Mouse (Mus musculus) neutrophil, adult 59 days (primary cell): ENCODE results near the gene 1700018B08Rik. TPM values are rescaled to one million over a fixed set of nuclear protein-coding genes. Genes with fewer than 3 reads are reported as not detected.

Source experiments
- total RNA-seq, 2 experiments: library from RNA; stranded (reverse); gene quantifications; 1 replicate in 1 of 2; 2 replicates in 1 of 2; pipeline ENCODE4 v1.2.4; 2023

The 1700018B08Rik gene
- not detected for total RNA-seq

DNA sequence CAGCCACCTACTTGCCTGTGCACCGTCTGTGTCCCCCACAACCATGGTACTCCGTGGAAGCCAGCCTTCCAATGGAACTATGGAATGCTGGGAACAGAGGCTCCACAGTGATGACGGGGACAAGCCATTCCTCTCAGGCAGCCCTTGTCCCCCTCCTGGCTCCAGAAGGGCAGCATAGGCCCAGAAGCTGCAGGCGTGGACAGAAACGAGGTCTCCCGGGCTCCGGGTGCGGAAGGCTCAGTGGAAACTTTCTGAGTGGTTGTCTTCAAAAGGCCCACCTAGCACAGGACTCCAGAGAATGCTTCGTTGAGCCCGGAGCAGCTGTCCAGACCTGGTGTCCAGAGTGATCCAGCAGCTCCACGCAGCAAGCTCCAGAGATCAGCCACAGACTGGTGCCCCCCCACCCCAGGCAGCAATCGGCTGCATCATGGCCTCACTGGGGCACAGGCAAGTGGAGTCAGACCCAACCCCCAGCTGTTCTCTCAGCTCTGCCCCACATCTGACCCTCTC is at the start of gene 1700018B08Rik:
1700018B08Rik (minus strand) TSS at position 45 of the 510 bp plus-strand sequence.

GRCm38 (mm10) chr8:121590203-121591177 is 46.4 kb upstream of the 1700018B08Rik start, which contains the start of gene Map1lc3b:
Gene Map1lc3b, plus strand, starts transcription at chr8:121590361.

GRCm38 (mm10) chr8:121578676-121579451 is 34.7 kb upstream of the 1700018B08Rik start, which contains the start of gene Fbxo31:
Gene Fbxo31, minus strand, starts transcription at chr8:121578806.

Other genes starting within 250 kb of the 1700018B08Rik start
- 10 to 100 TPM; 28.7 to 35.9 TPM for gene Fbxo31, start 34.5 kb upstream of the 1700018B08Rik start, total RNA-seq
- gene Map1lc3b, start 46.0 kb upstream of the 1700018B08Rik start, total RNA-seq: 100 to 1,000 TPM; 311 to 338 TPM
- gene Zcchc14, start 108.6 kb upstream of the 1700018B08Rik start, total RNA-seq: under 1 TPM; 0.20 to 0.97 TPM
- gene Jph3, start 185.3 kb upstream of the 1700018B08Rik start, total RNA-seq: not detected